Mouse (Mus musculus): ENCODE measurements around the gene Zfp42.

The Zfp42 gene

DNA sequence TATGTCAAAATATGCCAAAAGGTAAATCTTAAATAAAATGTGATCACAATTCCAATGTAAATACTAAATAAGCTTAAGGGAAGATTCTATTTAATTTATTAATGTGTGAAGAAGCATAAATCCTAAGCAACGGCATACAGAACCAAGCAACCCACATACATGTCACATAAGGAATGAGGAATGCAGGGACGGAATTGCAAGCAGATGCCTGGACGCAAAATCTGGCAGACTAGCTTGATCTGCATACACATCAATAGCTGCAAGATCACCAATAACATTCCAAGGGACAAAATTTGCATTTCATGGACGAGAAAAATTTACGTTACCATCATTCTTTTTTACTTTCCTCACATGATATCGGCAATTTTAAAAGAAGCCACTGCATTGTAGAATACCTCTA is 51.1 kb downstream of the Zfp42 start:
- in situ Hi-C loops (cut with MboI, MseI), result no loop called here

DNA sequence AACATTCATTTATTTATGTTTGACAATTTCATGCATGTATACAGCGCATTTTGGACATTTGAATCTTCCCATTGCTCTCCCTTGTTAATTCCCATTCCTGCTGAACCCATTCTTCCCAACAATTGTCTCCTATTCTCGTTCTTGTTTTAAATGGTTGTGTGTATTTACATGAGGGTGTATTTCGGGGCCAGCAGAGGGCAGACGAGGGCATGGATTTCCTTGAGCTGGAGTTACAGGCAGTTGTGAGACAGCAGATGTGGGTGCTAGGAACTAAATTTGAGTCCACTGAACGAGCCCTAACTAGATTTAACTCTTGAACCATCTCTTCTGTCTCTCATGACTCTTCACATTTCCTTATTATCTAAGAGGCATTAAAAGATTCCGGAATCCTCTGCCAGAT is 55.1 kb downstream of the Zfp42 start:
- in situ Hi-C loops (cut with MboI, MseI), result no loop called here

DNA sequence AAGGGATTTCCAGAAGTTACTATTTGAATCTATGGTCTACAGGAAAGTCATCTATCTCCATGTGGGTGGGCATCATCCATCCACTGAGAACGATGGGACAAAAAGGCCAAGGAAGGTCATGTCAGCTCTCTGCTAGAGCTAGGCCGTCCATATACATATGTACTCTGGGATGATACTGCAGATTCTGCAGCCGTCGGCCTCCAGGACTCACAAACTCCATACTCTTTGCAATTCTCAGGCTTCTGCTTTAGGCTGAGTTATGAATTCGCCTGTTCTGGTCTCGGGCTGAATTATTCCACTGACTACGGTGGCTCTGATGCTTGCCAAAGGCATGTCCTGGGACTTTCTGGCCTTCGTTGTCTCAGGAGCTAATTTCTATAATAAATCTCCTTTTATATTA is 58.1 kb downstream of the Zfp42 start:
- in situ Hi-C loops (cut with MboI, MseI), result no loop called here
